21 mouse cellular contexts compared by ENCODE assay signal in the genomic region with DNA sequence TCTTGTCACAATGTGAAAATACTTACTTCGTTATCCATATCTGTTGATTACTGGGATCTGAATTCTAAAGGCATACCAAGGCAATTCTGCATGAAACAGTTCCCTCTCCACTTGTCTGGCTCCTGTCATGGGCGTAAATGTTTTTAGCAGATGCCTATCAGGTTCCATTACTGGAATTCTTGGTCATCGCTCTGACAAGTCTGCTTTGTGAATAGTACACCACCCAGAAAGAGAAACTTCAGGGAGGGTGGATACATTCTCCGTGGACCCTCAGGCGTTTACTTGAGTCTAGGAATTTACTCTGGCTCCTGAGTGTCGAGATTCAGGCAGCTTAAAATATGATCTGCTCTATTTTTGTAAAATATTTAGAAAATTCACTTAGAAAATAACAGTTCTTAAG.
A peak's percentile ranks its signal among the peaks of the same experiment; 100 is the strongest.
DNase-seq lines count a peak whose midpoint lies in the region; ATAC-seq and TF ChIP-seq lines count a peak whose summit lies in the region.
"Had no signal": no experiment of that assay in that cellular context is flagged by ENCODE, and none has a peak within 500 bp of the region (broad histone marks: within the 10 kb centered on the region; RNA-seq: fewer than 3 reads in every experiment).

No protein-coding gene starts in this region.

- H3K36me3 ChIP-seq in embryonic facial prominence, embryonic 10.5 days (replicated peaks): no peaks in the 10 kb centered on the region
- H3K36me3 ChIP-seq in limb, embryonic 14.5 days (ENCODE audit: control insufficient read depth, insufficient read depth, low read length): no peaks in the 10 kb centered on the region
- H3K36me3 ChIP-seq: embryonic facial prominence, embryonic 15.5 days; forebrain, embryonic 15.5 days; G1E; heart, embryonic 12.5 days; hindbrain, embryonic 15.5 days had no signal

- no peaks in the 10 kb centered on the region for H3K9me3 ChIP-seq in embryonic facial prominence, embryonic 10.5 days
- H3K9me3 ChIP-seq in limb, embryonic 14.5 days (ENCODE audit: control insufficient read depth, low read length): no peaks in the 10 kb centered on the region
- H3K9me3 ChIP-seq: embryonic facial prominence, embryonic 15.5 days; forebrain, embryonic 15.5 days; G1E; heart, embryonic 12.5 days; hindbrain, embryonic 15.5 days had no signal

- H3K27ac ChIP-seq in embryonic facial prominence, embryonic 10.5 days (replicated peaks): no peak overlapping the region
- H3K27ac ChIP-seq in limb, embryonic 14.5 days (replicated peaks; ENCODE audit: low read depth, low read length): no peak overlapping the region
- H3K27ac ChIP-seq: embryonic facial prominence, embryonic 15.5 days; forebrain, embryonic 15.5 days; hindbrain, embryonic 15.5 days had no signal

- WGBS in embryonic facial prominence, embryonic 10.5 days: 65% methylated on average over 6 of the region's 6 CpGs
- WGBS in limb, embryonic 14.5 days: 58% methylated on average over 6 of the region's 6 CpGs

- TF ChIP-seq POLR2A in limb, embryonic 14.5 days (IDR thresholded peaks at IDR 0.05; ENCODE audit: borderline replicate concordance, extremely low read depth, insufficient read depth, insufficient read length): no peak

- no peaks in the 10 kb centered on the region for H3K4me1 ChIP-seq in embryonic facial prominence, embryonic 10.5 days
- 0 out of 2 replicates have a peak, but pooled peaks cover under 1% of the 10 kb centered on the region for H3K4me1 ChIP-seq in limb, embryonic 14.5 days (ENCODE audit: control insufficient read depth, insufficient read depth, low read length)
- H3K4me1 ChIP-seq: embryonic facial prominence, embryonic 15.5 days; forebrain, embryonic 15.5 days; heart, embryonic 12.5 days; hindbrain, embryonic 15.5 days had no signal

- no peak overlapping the region for H3K4me3 ChIP-seq in embryonic facial prominence, embryonic 10.5 days
- no peak overlapping the region for H3K4me3 ChIP-seq in limb, embryonic 14.5 days (replicated peaks; ENCODE audit: low read length)
- H3K4me3 ChIP-seq: embryonic facial prominence, embryonic 15.5 days; erythroblast, embryonic 14.5 days; forebrain, embryonic 15.5 days; heart, embryonic 12.5 days; hindbrain, embryonic 15.5 days had no signal

- H3K4me2 ChIP-seq in limb, embryonic 14.5 days (replicated peaks; ENCODE audit: low read depth, low read length, severe bottlenecking): no peak overlapping the region
- H3K4me2 ChIP-seq: embryonic facial prominence, embryonic 15.5 days; forebrain, embryonic 15.5 days; heart, embryonic 12.5 days; hindbrain, embryonic 15.5 days had no signal

- DNase-seq in embryo, embryonic 10 days (ENCODE audit: low spot score): peak; percentile 29
- DNase-seq in embryo, embryonic 9.5 days (ENCODE audit: extremely low spot score): no peak
- DNase-seq in Muller cell, postnatal 12 days (ENCODE audit: inconsistent ontology term): peak; percentile 22
- peak; percentile 9 for DNase-seq in embryonic facial prominence, embryonic 10.5 days (ENCODE audit: low spot score)
- DNase-seq in limb, embryonic 14.5 days (ENCODE audit: low spot score): peak; percentile 59
- no peak for DNase-seq in adrenal gland, postnatal 14 days
- DNase-seq: adrenal gland, postnatal 10 days; B cell, adult 2 months; cerebellum, adult 2 months; cerebellum, postnatal 10 days; gastrocnemius, postnatal 14 days; heart, postnatal 36 days had no signal

- no peaks in the 10 kb centered on the region for H3K27me3 ChIP-seq in embryonic facial prominence, embryonic 10.5 days (replicated peaks; ENCODE audit: low read depth, poor library complexity, severe bottlenecking)
- no peaks in the 10 kb centered on the region for H3K27me3 ChIP-seq in limb, embryonic 14.5 days (ENCODE audit: control insufficient read depth, insufficient read depth, low read length)
- H3K27me3 ChIP-seq: embryonic facial prominence, embryonic 15.5 days; forebrain, embryonic 15.5 days; heart, embryonic 12.5 days; hindbrain, embryonic 15.5 days had no signal

- H3K9ac ChIP-seq in limb, embryonic 14.5 days (ENCODE audit: low read depth, low read length, severe bottlenecking): no peak overlapping the region
- H3K9ac ChIP-seq: embryonic facial prominence, embryonic 15.5 days; forebrain, embryonic 15.5 days; heart, embryonic 12.5 days; hindbrain, embryonic 15.5 days had no signal

- peak; percentile 65 for ATAC-seq in limb, embryonic 14.5 days (ENCODE audit: low FRiP score, low read depth)
- ATAC-seq in cerebellum, adult (ENCODE audit: insufficient number of reproducible peaks, low FRiP score, low TSS enrichment): no peak
- ATAC-seq: CD4-positive, CD25-positive, alpha-beta regulatory T cell, adult 4 months; forebrain, embryonic 15.5 days; intestine, embryonic 16.5 days had no signal

Comparison
In these comparisons a context has a peak if more than half of its experiments do, and no peak if none do; other contexts are left out.
1. DNase-seq: peak in embryo, embryonic 10 days (single experiment), Muller cell, postnatal 12 days (single experiment), embryonic facial prominence, embryonic 10.5 days (single experiment) and limb, embryonic 14.5 days (single experiment); none in embryo, embryonic 9.5 days (single experiment) and adrenal gland, postnatal 14 days (single experiment).